Mouse (Mus musculus) monocyte, adult 5-6 weeks (primary cell): Measurements from ENCODE around the gene Ccdc97. TPM values are rescaled to one million over a fixed set of nuclear protein-coding genes. Genes with fewer than 3 reads are reported as not detected.

Experiments used
- ATAC-seq: fragments of 153-309, 156-312 bp; replicated peaks from 2 replicates; pipeline ENCODE4 v1.8.0; 2017; ENCODE audit warnings: mild to moderate bottlenecking; ENCODE audit not compliant: low TSS enrichment, insufficient number of reproducible peaks, severe bottlenecking, poor library complexity, low FRiP score
- total RNA-seq: library from RNA; stranded (forward); fragments of 200-1000, 200-491, 200-594 nt; gene quantifications from 3 replicates; pipeline ENCODE4 v1.2.3, GENCODE M21; 2017

Ccdc97 gene
- total RNA-seq: 33.9 to 38.4 TPM (median 36.5 TPM) in 3 replicates

GRCm38 (mm10) chr7:25718788-25719417, at the start of gene Ccdc97:
Gene Ccdc97, minus strand, starts transcription at chr7:25719088.
- ATAC-seq: peak; percentile 74

GRCm38 (mm10) chr7:25768229-25768628, 49.3 kb upstream of the Ccdc97 start:
- ATAC-seq: no peak

GRCm38 (mm10) chr7:25766108-25766507, 47.2 kb upstream of the Ccdc97 start:
- ATAC-seq: no peak

- ATAC-seq: no peak
Observed at GRCm38 (mm10) chr7:25764221-25764620, 45.3 kb upstream of the Ccdc97 start.

GRCm38 (mm10) chr7:25763678-25764077, 44.8 kb upstream of the Ccdc97 start:
- no peak for ATAC-seq

- no peak for ATAC-seq
Observed at GRCm38 (mm10) chr7:25761354-25761753, 42.5 kb upstream of the Ccdc97 start.

- peak; percentile 74 for ATAC-seq
Observed at GRCm38 (mm10) chr7:25756011-25756410, 37.1 kb upstream of the Ccdc97 start.

GRCm38 (mm10) chr7:25755468-25755833, 36.6 kb upstream of the Ccdc97 start:
- peak; percentile 9 for ATAC-seq

GRCm38 (mm10) chr7:25754738-25755467, 36.0 kb upstream of the Ccdc97 start, which contains the start of gene Hnrnpul1:
Gene Hnrnpul1, minus strand, starts transcription at chr7:25754757.
- ATAC-seq: peak; percentile 68

GRCm38 (mm10) chr7:25754439-25754737, 35.5 kb upstream of the Ccdc97 start:
- ATAC-seq: no peak

- no peak for ATAC-seq
Observed at GRCm38 (mm10) chr7:25753643-25754438, 35.0 kb upstream of the Ccdc97 start.

- no peak for ATAC-seq
Observed at GRCm38 (mm10) chr7:25753076-25753475, 34.2 kb upstream of the Ccdc97 start.

GRCm38 (mm10) chr7:25746844-25747243, 28.0 kb upstream of the Ccdc97 start:
- no peak for ATAC-seq

- no peak for ATAC-seq
Observed at GRCm38 (mm10) chr7:25738277-25738676, 19.4 kb upstream of the Ccdc97 start.

GRCm38 (mm10) chr7:25736920-25737319, 18.0 kb upstream of the Ccdc97 start:
- no peak; the same call in 1 of the 2 replicates for ATAC-seq

- no peak for ATAC-seq
Observed at GRCm38 (mm10) chr7:25734991-25735390, 16.1 kb upstream of the Ccdc97 start.

GRCm38 (mm10) chr7:25731294-25732055, 12.6 kb upstream of the Ccdc97 start:
- ATAC-seq: 0 out of 2 replicates have a peak, but pooled peaks have one; percentile 25

GRCm38 (mm10) chr7:25729862-25730261, 11.0 kb upstream of the Ccdc97 start:
- no peak for ATAC-seq

GRCm38 (mm10) chr7:25729396-25729795, 10.5 kb upstream of the Ccdc97 start:
- ATAC-seq: no peak
